Mouse (Mus musculus) heart, postnatal 0 days (tissue): ENCODE measurements around the gene Sebox.

Source experiments
- CTCF ChIP-seq: IDR thresholded peaks from 2 replicates; pipeline ENCODE4 v1.5.1; 2016; ENCODE audit warnings: antibody characterized with exemption, control low read depth, low read depth
- EP300 ChIP-seq: IDR thresholded peaks from 2 replicates; pipeline ENCODE4 v1.6.1; 2016; ENCODE audit warnings: antibody characterized with exemption, low read depth

DNA sequence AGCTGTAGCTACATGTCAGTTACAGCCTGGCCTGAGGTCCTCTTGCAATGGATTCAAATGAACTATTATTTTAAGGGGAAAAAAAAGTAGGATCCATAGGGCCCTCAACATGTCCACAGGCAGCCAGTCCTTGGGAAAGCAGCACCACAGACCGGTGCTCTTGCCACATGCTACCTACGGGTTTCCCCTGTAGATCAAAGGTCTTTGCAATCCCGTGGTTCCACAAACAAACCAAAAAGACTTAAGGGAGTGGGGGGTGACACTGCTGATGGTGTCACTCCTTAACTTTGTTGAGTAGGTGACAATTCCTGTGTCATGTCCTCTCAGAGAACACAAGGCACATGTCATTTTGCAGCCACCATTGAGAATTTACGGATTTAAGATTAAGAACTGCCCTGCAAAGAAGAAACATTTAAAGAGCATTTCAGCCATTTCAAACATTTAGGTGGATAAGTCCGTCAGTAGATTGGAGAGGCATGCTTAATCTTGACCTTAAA is 46.3 kb downstream of the Sebox start:
- TF ChIP-seq CTCF: no peak
- TF ChIP-seq EP300: no peak
